Mouse (Mus musculus) C2C12 (cell line): ENCODE results near the gene Fzd1.

Experiments
- CTCF ChIP-seq: IDR thresholded peaks from one replicate; pipeline ENCODE4 v1.5.1; 2011; ENCODE audit not compliant: control insufficient read depth, insufficient read depth, insufficient read length
- MAX ChIP-seq: IDR thresholded peaks from one replicate; pipeline ENCODE4 v1.6.1; 2011; ENCODE audit warnings: mild to moderate bottlenecking, control low read depth
- MYOG ChIP-seq: IDR thresholded peaks from one replicate; pipeline ENCODE4 v1.6.1; 2011; ENCODE audit not compliant: control insufficient read depth, insufficient read length; ENCODE audit errors: extremely low read depth

- no peak for TF ChIP-seq CTCF
- TF ChIP-seq MAX, result no peak
- TF ChIP-seq MYOG, result no peak
These were observed 12.8 kb upstream of the Fzd1 start for GRCm38 (mm10) chr5:4770609-4771008.
